Mouse (Mus musculus) retina, postnatal 1 day (tissue): ENCODE measurements around the gene Abca2.
"Not testable (repeated sequence)": the region's sequence is repeated elsewhere in the genome, so short reads cannot be mapped to it uniquely, and the experiment has no call there.

ENCODE experiments used
- DNase-seq: peaks from one replicate; pipeline ENCODE4 v3.0.0-alpha.2; 2012

The Abca2 gene

GRCm38 (mm10) chr2:25428442-25429236 lies at the start of gene Abca2:
TSS of gene Abca2 (plus strand) at chr2:25428703.
- peak; percentile 96 for DNase-seq

DNA sequence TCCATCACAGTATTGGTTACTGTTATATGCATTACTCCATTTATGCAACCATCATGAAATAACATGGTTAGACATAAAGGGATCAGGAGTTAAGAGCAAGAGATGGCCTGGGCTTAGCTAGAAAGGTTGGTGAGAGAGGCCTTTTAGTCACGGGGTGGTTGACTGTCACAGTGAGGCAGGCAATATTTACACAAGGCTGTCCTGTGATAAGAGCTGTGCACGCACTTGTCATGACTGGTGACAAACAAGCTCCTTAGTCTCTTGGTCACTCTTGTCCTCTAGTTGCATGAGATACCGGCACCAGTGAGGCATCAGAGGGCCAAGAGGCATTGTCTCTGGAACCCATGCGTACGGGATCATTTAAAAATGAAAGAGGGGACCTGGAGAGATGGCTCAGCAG lies 44.0 kb upstream of the Abca2 start:
- DNase-seq = no peak

GRCm38 (mm10) chr2:25391266-25391665 lies 37.2 kb upstream of the Abca2 start:
- DNase-seq = peak; percentile 23

DNA sequence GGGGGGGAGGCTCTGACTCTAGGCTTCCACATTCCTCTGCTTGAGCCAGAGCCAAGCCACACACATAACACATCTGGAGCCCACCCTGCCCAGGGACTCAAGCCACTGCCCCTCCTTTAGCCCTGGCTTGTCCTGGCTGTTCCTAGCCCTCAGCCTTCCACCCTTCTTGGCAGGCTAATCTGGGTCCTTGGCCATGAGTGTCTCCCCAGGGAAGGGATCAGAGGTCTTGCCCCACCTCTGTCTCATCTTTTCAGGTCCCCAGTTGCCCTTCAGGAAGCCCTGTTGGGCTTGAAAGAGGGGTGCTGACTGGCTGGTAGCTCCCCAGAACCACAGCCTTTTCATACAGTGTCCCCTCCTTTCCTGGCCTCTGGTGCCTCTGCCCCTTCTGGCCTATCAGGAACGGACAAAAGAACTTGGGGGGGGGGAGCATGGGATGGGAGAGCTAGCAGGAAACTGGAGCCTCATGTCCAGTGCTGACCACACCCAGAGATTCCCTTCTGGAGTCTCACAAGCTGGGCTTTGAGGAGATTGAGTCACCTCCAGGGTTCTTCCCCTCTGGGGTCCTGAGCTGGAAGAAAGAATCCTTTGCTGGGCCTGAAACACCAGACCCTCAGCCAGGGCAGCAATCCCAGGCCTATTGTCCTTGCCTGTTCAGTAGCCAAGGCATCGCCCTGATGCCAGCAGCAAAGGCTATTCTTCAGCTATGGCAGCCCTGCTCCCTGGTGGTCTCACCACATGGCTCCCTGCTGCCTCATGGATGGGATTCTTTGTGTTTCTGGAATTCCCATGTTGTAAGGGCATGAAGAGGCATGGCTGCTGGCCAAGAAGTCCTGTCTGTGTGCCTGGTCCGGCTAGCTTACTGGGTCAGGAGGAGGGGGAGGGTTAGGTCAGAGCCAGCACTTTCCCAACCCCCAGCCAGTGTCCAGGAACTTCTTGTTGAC lies 34.0 kb upstream of the Abca2 start:
- peak; percentile 90 for DNase-seq

GRCm38 (mm10) chr2:25395721-25396596 lies 32.5 kb upstream of the Abca2 start, which contains the start of gene Entpd2:
TSS of gene Entpd2 (plus strand) at chr2:25395874.
- DNase-seq = peak; percentile 67

- DNase-seq = no peak
Observed at GRCm38 (mm10) chr2:25396597-25396983, 31.9 kb upstream of the Abca2 start.

DNA sequence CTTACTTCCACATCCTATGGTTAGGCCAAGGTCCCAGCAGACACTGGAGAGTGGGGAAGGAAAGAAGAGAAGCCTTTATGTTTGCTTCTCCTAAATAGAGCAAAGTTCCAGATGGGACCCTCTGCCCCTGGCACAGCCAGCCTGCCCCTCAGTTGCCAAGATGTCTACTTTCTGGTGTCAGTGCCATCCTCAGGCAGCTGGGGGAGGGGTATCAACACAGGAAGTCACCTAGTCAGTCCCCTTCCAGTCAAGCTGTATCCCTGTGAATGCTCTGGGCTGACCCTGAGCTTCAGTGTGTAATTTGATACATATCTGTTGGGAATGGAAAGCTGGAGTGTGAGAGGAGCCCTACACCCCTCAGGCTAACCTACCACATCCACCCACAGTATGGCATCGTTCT lies 31.5 kb upstream of the Abca2 start:
- no peak for DNase-seq

DNA sequence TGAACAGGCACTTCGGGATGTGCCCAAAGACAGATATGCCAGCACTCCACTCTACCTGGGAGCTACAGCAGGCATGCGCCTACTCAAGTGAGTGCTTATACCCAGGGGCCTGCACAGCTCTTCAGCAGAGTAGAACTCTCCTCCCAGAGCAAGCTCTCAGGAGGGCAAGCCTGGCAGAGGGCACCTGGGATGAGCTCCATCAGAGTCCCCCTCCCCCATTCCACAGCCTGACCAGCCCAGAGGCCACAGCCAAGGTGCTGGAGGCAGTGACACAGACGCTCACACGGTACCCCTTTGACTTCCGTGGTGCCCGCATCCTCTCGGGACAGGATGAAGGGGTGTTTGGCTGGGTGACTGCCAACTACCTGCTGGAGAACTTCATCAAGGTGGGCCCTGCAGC lies 30.4 kb upstream of the Abca2 start:
- DNase-seq = no peak

GRCm38 (mm10) chr2:25399051-25399450 lies 29.5 kb upstream of the Abca2 start, which contains the start of gene Npdc1:
TSS of gene Npdc1 (plus strand) at chr2:25399351.
- no peak for DNase-seq

- no peak for DNase-seq
Observed at GRCm38 (mm10) chr2:25400291-25400690, 28.2 kb upstream of the Abca2 start.

DNA sequence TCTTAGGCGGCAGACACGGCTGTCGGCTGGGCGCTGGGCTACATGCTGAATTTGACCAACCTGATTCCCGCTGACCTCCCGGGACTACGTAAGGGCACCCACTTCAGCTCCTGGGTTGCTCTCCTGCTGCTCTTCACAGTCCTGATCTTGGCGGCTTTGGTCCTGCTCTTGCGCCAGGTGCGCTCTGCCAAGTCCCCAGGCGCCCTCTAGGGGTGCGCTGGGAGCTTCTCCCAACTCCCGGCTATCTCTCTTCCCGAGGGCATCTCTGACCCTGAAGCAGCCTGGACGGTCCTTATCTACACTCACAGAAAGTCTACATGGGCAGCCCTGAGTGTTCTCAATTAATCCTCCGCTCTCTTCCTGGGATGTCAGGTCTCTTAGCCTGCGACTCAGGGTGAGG lies 27.7 kb upstream of the Abca2 start:
- peak; percentile 73 for DNase-seq

DNA sequence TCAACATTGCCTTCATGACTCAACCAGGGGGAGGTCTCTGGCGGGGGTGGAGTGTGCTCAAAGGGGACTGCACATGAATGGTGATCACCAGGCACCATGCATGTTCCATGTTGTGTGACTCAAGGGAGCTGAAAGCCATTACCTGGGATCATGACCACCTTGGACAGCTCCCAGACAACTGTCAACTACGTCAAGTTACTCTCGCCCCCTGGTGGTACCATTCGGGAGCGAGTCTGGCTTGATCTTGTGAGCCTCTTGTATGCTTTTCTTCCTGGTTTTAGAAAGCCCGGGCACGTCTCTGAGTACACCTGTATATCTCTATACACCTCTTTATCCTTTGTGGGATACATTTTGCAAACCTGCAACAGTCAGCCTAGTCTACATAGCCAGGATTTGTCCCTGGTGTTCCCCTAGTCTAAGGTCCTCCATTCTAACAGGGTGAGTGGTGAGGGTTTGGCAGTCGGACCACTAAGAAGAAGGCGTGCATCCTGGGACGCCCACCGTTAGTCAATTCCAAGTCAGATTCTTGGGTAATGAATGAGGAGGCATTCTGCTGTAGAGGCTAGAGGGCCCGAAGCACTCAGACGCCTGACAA lies 26.0 kb upstream of the Abca2 start:
- peak; percentile 90 for DNase-seq

DNA sequence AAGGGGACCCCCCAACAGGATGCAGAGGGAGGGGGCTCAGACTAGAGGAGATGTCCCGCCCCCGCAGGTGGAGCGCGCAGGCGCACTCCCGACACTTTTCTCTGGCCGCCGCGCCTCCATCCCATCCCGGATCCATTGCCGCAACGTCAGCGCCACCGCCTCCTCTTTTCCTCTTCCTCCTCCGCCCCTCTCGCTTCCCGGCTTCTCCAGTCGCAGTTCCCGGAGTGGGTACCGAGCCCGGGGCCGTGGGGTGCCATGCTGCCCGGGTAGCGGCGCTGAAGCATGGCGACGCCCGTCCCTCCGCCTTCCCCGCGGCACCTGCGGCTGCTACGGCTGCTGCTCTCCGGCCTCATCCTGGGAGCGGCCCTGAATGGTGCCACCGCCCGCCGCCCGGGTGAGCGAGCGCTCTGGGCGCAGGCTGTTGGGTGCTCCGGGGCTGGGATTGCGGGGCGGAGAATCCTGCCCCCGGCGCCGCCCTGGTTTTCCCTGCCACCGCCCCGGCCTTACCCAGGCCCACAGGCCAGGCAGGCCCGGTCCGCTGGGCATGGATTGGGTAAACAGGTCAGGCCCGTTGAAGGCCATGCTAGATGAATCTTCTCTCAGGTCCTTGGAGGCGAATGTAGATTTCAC lies 25.4 kb upstream of the Abca2 start:
- DNase-seq = peak; percentile 79

DNA sequence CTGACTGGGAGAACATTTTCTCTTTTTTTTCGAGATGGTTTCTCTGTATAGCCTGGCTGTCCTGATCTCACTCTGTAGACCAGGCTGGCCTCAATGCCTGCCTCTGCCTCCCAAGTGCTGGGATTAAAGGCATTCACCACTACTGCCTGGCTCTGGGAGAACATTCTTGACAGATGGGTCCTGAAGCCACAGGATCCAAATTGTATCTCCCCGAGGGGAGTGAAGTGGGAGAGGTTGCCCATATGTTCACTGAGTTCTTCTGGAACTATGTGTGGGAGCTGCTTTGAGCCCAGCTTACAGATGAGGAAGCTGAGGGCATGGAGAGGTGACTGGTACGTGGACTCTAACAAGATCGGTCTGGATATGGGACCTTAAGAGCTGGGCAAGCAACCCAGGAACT lies 24.5 kb upstream of the Abca2 start:
- no peak for DNase-seq

DNA sequence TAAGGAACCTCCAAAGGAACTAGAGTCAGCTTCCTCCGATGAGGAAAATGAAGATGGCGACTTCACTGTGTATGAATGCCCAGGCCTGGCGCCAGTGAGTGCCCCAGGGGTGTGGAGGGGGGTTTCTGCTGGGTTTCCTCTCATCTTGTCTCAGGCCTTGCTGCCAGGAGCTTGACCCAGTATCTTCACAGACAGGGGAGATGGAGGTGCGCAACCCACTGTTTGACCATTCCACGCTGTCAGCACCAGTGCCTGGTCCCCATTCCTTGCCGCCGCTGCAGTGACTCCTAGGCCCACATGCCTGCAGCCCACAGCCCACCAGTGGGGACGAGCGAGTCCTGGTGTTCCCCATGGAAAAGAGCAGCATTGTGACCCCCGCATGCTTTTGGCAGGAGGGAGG lies 19.6 kb upstream of the Abca2 start:
- no peak for DNase-seq

- not testable (repeated sequence) for DNase-seq
Observed at GRCm38 (mm10) chr2:25413436-25413835, 15.1 kb upstream of the Abca2 start.

DNA sequence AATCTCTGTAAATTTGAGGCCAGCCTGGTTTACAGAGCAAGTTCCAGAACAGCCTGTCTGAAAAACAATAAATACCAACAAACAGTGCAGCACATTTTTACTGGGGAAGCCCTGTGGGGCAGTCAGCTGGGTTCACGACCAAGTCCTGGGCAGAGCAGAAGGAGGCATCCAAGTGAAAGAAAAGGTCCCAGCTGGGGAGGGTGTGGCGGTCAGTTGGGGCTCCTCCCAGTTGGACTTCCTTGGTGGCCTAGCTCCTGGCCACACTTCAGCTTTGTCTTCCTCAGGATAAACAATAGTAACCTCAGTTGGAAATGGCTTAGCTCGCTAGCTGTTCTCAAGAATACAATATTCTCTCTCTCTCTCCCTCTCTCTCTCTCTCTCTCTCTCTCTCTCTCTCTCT lies 11.1 kb upstream of the Abca2 start:
- DNase-seq = no peak

DNA sequence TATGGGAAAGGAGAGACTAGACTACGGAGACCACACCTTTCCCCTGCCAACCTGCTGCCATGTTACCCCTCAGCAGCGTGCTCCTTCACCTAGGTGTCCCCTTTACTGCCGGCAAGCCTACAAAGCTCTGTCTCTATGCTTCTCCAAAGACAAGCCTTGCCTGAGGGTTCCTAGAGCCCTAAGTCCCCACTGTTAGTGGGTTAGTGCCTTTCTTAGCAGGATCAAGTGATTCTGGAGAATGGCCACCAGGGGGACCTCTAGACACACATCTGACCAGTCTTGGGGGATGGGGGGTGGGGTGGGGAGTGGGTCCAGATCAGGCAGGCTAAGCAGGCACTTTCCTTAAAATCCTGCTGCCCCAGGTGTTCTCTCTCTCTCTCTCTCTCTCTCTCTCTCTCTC lies 6.6 kb upstream of the Abca2 start:
- peak; percentile 86 for DNase-seq

- DNase-seq = no peak
Observed at GRCm38 (mm10) chr2:25422587-25423410, 5.7 kb upstream of the Abca2 start, which contains the start of gene Fut7. TSS of gene Fut7 (plus strand) at chr2:25423267.

- DNase-seq = no peak
Observed at GRCm38 (mm10) chr2:25423626-25424025, 4.9 kb upstream of the Abca2 start.

- DNase-seq = no peak
Observed at GRCm38 (mm10) chr2:25425481-25425880, 3.0 kb upstream of the Abca2 start.
